Mouse (Mus musculus): ENCODE measurements around the gene Wdr26.
A peak's percentile ranks its signal among the peaks of the same experiment; 100 is the strongest.

Gene Wdr26

GRCm38 (mm10) chr1:181167816-181168215 is 44.0 kb downstream of the Wdr26 start:
- no peak for DNase-seq (ENCODE audit: low read depth)

DNA sequence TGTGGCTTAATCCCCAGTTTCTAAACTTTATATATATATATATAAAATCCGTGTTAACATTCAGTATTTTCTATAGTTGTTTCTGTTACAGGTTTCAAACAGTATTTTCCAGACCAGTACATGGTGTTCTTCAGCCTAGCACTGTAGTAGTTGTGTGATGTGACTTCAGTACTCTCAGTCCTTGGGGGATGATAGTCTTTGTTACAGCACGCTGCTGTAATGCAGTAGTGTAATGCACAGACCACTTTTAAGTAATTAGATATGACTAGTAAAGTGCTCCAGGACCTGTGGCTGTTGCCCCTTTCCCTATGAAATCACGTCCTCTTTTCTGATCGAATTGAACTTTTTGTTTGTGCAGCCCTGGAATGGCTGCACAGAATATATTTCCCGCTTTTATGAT is 60.3 kb downstream of the Wdr26 start:
- DNase-seq (ENCODE audit: low read depth) = no peak

- peak; percentile 91 for DNase-seq (ENCODE audit: low read depth)
Observed at GRCm38 (mm10) chr1:181150827-181151534, 60.8 kb downstream of the Wdr26 start.

DNA sequence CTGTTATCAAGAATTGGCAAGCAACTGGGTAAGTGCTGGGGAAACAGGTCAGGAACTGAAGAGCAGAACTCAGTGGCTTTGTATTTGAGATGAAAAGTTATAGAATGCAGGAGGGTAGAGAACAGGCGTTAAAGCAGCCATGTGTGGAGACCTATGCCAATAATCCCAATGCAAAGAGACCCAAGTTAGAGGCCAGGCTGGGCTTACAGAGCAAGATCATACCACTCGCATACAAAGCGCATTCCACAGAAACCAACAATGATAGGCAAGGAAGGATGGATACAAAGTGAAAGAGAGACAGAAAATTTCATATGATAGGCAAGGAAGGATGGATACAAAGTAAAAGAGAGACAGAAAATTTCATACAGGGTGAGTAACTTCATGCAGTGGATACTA is 61.4 kb downstream of the Wdr26 start:
- DNase-seq (ENCODE audit: low read depth) = no peak

DNA sequence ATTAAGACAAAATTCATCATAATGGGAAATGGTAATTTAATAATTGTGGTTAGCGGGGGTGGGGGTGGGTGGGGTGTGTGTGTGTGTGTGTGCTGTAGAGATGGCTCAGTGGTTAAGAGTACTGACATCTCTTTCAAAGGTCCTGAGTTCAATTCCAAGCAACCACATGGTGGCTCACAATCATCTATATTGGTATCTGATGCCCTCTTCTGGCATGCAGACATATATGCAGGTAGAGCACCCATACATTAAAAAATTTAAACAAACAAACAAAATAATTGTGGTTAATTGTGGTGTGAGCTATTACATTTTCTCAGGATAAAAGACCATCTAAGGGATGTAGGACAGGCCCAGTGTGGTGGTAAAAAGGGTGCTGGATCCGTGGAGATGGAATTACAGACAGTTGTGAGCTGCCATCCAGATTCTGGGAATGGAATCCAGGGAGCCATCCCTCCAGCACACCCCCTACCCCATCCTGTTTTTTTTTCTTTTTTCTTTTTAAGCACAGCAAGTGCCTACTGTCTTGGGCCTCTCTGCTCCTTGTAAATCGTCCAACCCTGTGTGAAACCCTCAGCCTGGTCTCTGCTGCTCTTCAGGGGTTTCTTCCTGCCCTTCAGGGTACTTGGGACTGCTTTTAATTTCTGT is 62.3 kb downstream of the Wdr26 start:
- peak; percentile 38 for DNase-seq (ENCODE audit: low read depth)

GRCm38 (mm10) chr1:181148540-181148939 is 63.3 kb downstream of the Wdr26 start:
- no peak for DNase-seq (ENCODE audit: low read depth)

DNA sequence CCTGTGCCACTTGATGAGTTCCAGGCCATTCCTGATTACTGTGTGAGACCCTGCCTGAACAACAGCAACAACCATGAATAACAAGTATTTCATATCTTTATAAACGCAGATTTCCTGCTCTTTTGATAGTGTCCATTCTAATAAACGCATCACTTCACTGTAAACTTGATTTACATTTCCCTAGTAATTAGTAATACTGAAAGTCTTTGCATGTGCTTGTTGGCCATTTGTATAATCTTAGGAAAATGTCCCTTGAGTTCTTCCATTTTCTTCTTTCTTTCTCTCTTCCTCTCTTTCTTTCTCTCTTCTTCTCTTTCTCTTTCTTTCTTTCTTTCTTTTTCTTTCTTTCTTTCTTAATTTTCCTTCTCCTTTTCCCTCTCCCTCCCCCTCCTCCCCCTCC is 65.6 kb downstream of the Wdr26 start:
- no peak for DNase-seq (ENCODE audit: low read depth)

GRCm38 (mm10) chr1:181144966-181145365 is 66.8 kb downstream of the Wdr26 start:
- no peak for DNase-seq (ENCODE audit: low read depth)

GRCm38 (mm10) chr1:181143950-181144836 is 67.6 kb downstream of the Wdr26 start, which contains the start of the genes Nvl and Cnih4:
Gene Nvl (minus strand): TSS chr1:181144204.
Gene Cnih4 (plus strand): TSS chr1:181144693.
- peak; percentile 95 for DNase-seq (ENCODE audit: low read depth)

GRCm38 (mm10) chr1:181143609-181143949 is 68.2 kb downstream of the Wdr26 start:
- DNase-seq (ENCODE audit: low read depth) = no peak

GRCm38 (mm10) chr1:181138730-181139129 is 73.1 kb downstream of the Wdr26 start:
- DNase-seq (ENCODE audit: low read depth) = no peak

DNA sequence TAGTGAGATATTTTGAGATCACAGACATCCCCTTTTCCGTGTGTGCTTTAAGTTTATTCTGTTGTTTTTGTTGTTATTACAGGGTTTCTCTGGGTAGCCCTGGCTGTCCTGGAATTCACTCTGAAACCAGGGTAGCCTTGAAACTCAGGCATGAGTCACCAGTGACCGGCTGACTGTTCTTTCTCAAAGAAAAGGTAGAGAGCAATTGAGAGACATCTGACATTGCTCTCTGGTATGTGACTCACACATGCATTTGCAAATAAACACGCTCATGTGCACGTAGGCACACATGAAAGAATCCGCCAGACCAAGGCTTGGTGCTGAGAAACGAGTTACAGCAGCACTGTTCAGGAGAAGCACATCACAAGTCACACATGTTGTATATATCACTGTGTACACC is 79.9 kb downstream of the Wdr26 start:
- DNase-seq (ENCODE audit: low read depth) = no peak

GRCm38 (mm10) chr1:181126766-181127165 is 85.0 kb downstream of the Wdr26 start:
- DNase-seq (ENCODE audit: low read depth) = no peak

GRCm38 (mm10) chr1:181125916-181126315 is 85.9 kb downstream of the Wdr26 start:
- DNase-seq (ENCODE audit: low read depth) = no peak

- DNase-seq (ENCODE audit: low read depth) = no peak
Observed at GRCm38 (mm10) chr1:181124145-181124544, 87.7 kb downstream of the Wdr26 start.
